Mouse (Mus musculus) neural tube, embryonic 12.5 days (tissue): ENCODE measurements around the gene Cask. TPM values are rescaled to one million over a fixed set of nuclear protein-coding genes. Genes with fewer than 3 reads are reported as not detected.

ENCODE experiments used
- ATAC-seq: fragments of 200-750 bp; cut with Nextera tagmentation; 2 replicates; pipeline ENCODE4 v1.8.0; 2017; ENCODE audit warnings: low read depth, mild to moderate bottlenecking, moderate TSS enrichment, moderate library complexity; ENCODE audit not compliant: low FRiP score
- H3K27ac ChIP-seq: fragments of 300-500 bp; sonication (generic); 2 replicates; pipeline ENCODE4 v1.5.1; 2016
- H3K27me3 ChIP-seq: fragments of 300-500 bp; sonication (generic); replicated peaks from 2 replicates; pipeline ENCODE4 v1.6.1; 2016; ENCODE audit warnings: mild to moderate bottlenecking
- H3K36me3 ChIP-seq: fragments of 300-500 bp; sonication (generic); 2 replicates; pipeline ENCODE4 v1.6.1; 2016; ENCODE audit warnings: mild to moderate bottlenecking
- H3K4me1 ChIP-seq: fragments of 300-500 bp; sonication (generic); 2 replicates; pipeline ENCODE4 v1.6.1; 2016
- H3K4me2 ChIP-seq: fragments of 300-500 bp; sonication (generic); replicated peaks from 2 replicates; pipeline ENCODE4 v1.6.1; 2016; ENCODE audit warnings: mild to moderate bottlenecking
- H3K4me3 ChIP-seq: fragments of 300-500 bp; sonication (generic); 2 replicates; pipeline ENCODE4 v1.5.1; 2016
- H3K9ac ChIP-seq: fragments of 300-500 bp; sonication (generic); 2 replicates; pipeline ENCODE4 v1.6.1; 2016; ENCODE audit warnings: mild to moderate bottlenecking
- H3K9me3 ChIP-seq: fragments of 300-500 bp; sonication (generic); 2 replicates; pipeline ENCODE4 v1.6.1; 2016; ENCODE audit warnings: mild to moderate bottlenecking
- WGBS: fragments of 180-500 bp; shearing (Covaris S2); methylation state at CpG from one replicate; pipeline ENCODE4 v1.1.7; 2016; 5-methylcytosine and 5-hydroxymethylcytosine counted together
- polyA plus RNA-seq: library from polyadenylated mRNA; unstranded; fragments of >200 nt; fragmentation: Nextera tagmentation; extraction: Ambion mirVana; gene quantifications from 2 replicates; pipeline ENCODE4 v1.2.1, GENCODE M21; 2016

The Cask gene
- polyA plus RNA-seq, 1 experiment from 2014 or later: 27.2 TPM

DNA sequence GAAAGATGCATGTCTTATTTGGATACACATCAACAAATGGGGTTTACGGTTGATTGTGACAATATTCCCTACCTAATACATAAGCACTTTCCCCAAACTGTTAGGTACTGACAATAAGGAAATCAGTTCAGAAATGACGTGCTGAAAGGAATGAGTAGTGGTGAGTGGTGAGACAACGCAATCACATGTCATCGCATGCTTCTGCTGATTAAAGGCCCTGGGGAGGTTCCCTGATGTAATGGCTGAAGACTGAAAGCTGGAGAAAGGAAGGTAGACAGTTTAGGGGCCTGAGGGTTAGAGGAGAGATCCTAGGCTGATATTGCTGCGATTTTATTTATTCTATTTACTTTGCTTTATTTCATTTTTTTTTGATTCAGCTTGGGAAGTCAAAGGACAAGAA is 240.1 kb downstream of the Cask start:
- ATAC-seq: no peak
- 92% methylated on average over 5 of the region's 5 CpGs for WGBS
- no peaks in the 10 kb centered on the region; the same call in 1 of the 2 replicates for H3K36me3 ChIP-seq

DNA sequence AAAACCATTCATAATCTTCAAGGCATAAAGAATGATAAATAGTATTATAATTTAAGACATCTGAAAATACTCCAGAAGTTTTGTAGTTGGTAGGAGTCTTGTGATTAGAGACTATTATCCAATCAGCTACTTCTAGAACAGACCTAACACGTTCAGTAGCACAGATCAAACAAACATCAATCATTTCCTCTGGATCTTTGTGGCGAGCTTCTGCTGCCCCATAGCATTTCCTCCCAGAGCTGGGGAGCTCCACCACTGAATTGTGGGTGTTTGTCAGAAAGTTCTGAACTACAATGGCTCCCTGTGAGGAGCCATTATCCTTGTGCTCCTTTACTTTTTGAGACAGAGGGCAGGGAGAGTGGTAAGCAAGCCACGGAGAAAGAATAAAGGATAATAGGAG is 243.4 kb downstream of the Cask start:
- Histone ChIP-seq H3K27ac (no peak overlapping the region), H3K4me3 (no peak overlapping the region), H3K4me1 (no peaks in the 10 kb centered on the region), H3K27me3 (no peaks in the 10 kb centered on the region), H3K9me3 (no peaks in the 10 kb centered on the region), H3K9ac (no peak overlapping the region), H3K4me2 (no peak overlapping the region), H3K36me3 (no peaks in the 10 kb centered on the region)
- WGBS: 50% methylated on average over 3 of the region's 3 CpGs
- ATAC-seq: no peak

More for the DNA sequence above, 240.1 kb downstream of the Cask start:
- H3K9me3 ChIP-seq: no peaks in the 10 kb centered on the region
- H3K27ac ChIP-seq: no peak overlapping the region
- no peak overlapping the region for H3K4me3 ChIP-seq
- no peak overlapping the region for H3K4me2 ChIP-seq
- no peaks in the 10 kb centered on the region for H3K27me3 ChIP-seq
- H3K9ac ChIP-seq: no peak overlapping the region
- H3K4me1 ChIP-seq: no peaks in the 10 kb centered on the region

DNA sequence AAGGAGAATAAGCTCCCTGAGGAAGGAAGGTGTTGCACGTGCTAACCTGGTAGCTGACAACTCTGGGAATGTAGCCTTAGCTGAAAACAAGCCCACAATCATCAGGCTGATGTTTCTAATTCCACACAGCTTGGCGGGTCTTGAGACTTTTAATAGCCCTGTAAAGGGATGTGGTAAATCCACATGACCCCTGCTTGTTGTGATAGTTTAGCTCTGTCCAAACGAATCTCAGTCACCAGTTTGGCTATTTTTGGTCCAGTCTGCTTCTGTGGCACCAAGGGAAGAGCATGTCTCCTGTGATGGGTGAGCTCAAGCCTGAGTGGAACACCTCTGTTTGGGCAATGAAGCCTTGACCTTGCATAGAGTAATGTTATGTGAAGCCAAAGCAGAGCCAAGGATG is 244.4 kb downstream of the Cask start:
- Histone ChIP-seq H3K4me2 (no peak overlapping the region), H3K4me3 (no peak overlapping the region), H3K36me3 (no peaks in the 10 kb centered on the region), H3K4me1 (no peaks in the 10 kb centered on the region), H3K9ac (no peak overlapping the region), H3K9me3 (no peaks in the 10 kb centered on the region), H3K27ac (no peak overlapping the region), H3K27me3 (no peaks in the 10 kb centered on the region)
- 71% methylated on average over 3 of the region's 3 CpGs for WGBS
- ATAC-seq: no peak

DNA sequence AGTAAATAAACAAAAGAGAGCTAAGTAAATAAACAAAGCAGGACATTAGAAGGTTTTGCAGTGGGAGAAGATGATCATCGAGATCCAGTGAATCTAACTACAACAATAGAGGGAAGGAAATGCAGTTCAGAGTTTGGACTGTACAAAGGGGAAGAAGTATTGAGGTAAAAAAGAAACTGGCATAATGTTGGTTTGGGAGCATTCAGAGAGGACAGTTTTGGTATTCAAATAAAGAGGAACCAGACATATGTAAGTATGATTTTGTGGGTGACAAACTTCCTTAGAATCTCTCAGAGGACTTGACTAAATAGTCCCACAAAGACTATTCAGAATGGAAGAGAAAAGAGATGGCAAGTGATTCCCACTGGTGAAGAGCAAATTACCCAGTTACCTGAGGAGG is 251.2 kb downstream of the Cask start:
- Histone ChIP-seq H3K27ac (no peak overlapping the region), H3K9ac (no peak overlapping the region), H3K9me3 (no peaks in the 10 kb centered on the region), H3K36me3 (no peaks in the 10 kb centered on the region), H3K4me1 (no peaks in the 10 kb centered on the region), H3K27me3 (no peaks in the 10 kb centered on the region), H3K4me3 (no peak overlapping the region), H3K4me2 (no peak overlapping the region)
- no peak for ATAC-seq
- WGBS: 73% methylated on average over 1 of the region's 1 CpGs

DNA sequence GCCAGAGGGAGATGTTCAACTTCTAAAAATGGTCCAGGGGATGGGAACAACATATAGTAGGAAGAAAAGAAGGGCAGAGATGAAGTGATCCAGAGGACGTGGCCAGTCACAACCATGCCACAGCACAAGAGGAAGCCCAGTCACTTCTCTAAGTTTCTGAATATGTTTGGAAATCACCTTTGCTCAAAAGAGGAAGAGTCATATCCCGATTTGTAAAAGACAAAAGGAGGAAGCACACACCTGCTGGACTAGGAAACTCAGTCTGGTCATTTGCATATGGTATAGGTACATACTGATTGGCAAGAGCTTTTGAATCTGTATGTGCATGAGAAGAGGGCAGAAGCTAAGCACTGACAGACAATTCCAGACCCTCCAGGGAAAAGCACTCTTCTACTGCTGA is 251.8 kb downstream of the Cask start:
- H3K27ac ChIP-seq: no peak overlapping the region
- H3K9ac ChIP-seq: no peak overlapping the region
- no peaks in the 10 kb centered on the region for H3K4me1 ChIP-seq
- H3K4me2 ChIP-seq: no peak overlapping the region
- WGBS: 75% methylated on average over 2 of the region's 2 CpGs
- H3K36me3 ChIP-seq: no peaks in the 10 kb centered on the region
- H3K4me3 ChIP-seq: no peak overlapping the region
- H3K9me3 ChIP-seq: no peaks in the 10 kb centered on the region
- no peaks in the 10 kb centered on the region for H3K27me3 ChIP-seq
- no peak for ATAC-seq

DNA sequence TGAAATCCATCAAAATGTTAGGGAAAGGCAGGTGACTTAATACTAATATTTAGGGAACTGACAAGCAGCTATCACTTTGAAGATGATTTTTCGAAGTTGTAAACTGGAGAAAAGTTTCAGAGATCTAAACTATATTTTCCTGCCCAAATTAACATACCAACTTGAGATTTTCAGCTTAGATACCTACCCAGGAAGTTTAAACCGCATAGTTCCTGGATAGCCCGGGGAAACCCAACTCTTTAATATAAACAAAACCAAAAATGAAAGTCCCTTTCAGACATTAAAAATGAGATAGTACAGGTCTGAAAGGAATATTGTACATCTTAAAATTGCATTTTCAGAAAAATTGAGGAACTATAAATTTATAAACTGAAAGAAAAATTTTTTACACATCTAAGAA is 273.5 kb downstream of the Cask start:
- 90% methylated on average over 3 of the region's 3 CpGs for WGBS
- Histone ChIP-seq H3K4me2 (no peak overlapping the region), H3K27ac (no peak overlapping the region), H3K27me3 (no peaks in the 10 kb centered on the region), H3K36me3 (no peaks in the 10 kb centered on the region), H3K9me3 (no peaks in the 10 kb centered on the region), H3K4me3 (no peak overlapping the region), H3K4me1 (no peaks in the 10 kb centered on the region), H3K9ac (no peak overlapping the region)
- no peak for ATAC-seq

DNA sequence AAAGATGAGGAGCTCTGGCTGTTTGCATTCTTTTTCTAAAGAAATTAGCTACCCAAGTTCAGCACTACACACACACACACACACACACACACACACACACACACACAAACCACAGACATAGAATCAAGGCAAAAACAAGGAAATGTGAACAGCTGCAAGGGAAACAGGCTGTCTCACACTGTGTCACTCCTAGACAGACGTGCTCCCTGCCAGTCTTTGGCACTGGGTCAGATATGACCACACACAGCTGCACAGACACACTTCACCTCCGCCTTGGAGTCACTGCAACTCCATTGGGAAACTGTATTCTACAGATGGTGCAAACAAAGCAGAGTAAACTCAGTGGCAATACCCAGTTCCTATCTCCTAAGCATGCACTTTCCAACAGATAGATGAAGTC is 274.6 kb downstream of the Cask start:
- WGBS: 72% methylated on average over 2 of the region's 2 CpGs
- no peaks in the 10 kb centered on the region for H3K36me3 ChIP-seq
- H3K4me3 ChIP-seq: no peak overlapping the region
- no peak for ATAC-seq
- no peaks in the 10 kb centered on the region for H3K9me3 ChIP-seq
- H3K27me3 ChIP-seq: no peaks in the 10 kb centered on the region
- no peak overlapping the region for H3K9ac ChIP-seq
- H3K4me2 ChIP-seq: no peak overlapping the region
- no peaks in the 10 kb centered on the region for H3K4me1 ChIP-seq
- H3K27ac ChIP-seq: no peak overlapping the region

DNA sequence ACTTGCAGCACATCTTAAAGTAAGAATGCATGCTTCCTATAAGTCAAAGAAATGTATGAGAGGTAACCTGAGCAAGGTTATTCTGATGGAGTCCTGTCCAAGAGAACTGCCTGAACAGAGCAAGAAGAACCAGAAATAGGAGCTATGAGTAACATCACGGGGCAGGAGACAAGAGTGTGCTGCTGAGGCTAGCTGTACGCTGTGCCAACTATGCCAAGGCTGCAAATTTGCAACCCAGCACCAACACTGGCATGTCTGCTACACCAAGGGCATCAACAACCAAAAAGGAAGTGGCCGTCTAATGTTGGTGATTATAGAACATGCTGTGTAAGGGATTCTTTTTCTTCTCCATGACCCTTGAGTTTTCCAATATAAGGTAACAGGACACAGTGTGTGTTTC is 276.3 kb downstream of the Cask start:
- 86% methylated on average over 3 of the region's 3 CpGs for WGBS
- H3K4me3 ChIP-seq: no peak overlapping the region
- no peak for ATAC-seq
- no peak overlapping the region for H3K9ac ChIP-seq
- H3K36me3 ChIP-seq: no peaks in the 10 kb centered on the region
- H3K4me1 ChIP-seq: no peaks in the 10 kb centered on the region
- no peak overlapping the region for H3K27ac ChIP-seq
- H3K27me3 ChIP-seq: no peaks in the 10 kb centered on the region
- H3K9me3 ChIP-seq: no peaks in the 10 kb centered on the region
- no peak overlapping the region for H3K4me2 ChIP-seq

DNA sequence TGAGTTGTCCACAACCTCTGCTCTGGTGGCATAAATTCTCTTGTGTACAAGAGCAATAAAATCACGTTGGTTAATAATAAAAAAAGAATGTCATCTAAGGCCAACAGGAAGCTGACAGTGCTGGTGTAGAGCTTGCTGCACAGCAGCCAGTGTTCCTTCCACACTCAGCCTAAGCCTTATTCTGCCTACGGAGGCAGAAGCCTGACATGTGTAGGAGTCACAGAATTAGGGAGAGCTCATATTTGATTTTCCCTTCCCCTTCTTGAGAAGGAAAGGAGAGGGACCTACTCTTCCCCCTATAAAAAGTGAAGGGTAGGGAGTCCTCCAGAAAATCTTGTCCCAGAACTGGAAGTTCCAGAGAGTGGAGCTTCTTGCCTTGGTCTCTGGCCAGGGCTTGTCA is 276.9 kb downstream of the Cask start:
- no peak for ATAC-seq
- H3K36me3 ChIP-seq: no peaks in the 10 kb centered on the region
- H3K27me3 ChIP-seq: no peaks in the 10 kb centered on the region
- no peak overlapping the region for H3K4me2 ChIP-seq
- H3K4me1 ChIP-seq: no peaks in the 10 kb centered on the region
- no peak overlapping the region for H3K27ac ChIP-seq
- H3K4me3 ChIP-seq: no peak overlapping the region
- 66% methylated on average over 2 of the region's 2 CpGs for WGBS
- no peak overlapping the region for H3K9ac ChIP-seq
- H3K9me3 ChIP-seq: no peaks in the 10 kb centered on the region

DNA sequence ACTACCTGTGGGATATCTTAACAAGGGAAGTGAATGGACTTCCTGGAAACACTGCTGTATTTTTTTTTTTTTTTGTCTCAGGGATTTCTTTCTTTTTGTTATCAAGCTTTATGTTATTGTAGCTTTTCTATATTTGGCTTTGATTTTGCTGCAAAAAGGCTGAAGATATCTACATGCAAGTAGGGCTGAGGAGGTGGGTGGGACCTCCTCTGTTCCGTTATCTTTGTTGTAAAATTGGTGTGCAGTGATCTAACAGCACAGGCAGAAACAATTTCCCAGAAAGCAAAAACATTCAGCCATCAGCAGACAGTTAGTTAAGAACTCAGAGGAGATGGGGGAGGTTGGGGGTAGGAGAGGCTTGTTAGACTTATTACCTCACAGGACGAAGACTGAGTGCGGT is 296.7 kb downstream of the Cask start:
- ATAC-seq: no peak
- Histone ChIP-seq H3K4me3 (no peak overlapping the region), H3K27me3 (no peaks in the 10 kb centered on the region), H3K4me1 (no peaks in the 10 kb centered on the region), H3K4me2 (no peak overlapping the region), H3K36me3 (0 out of 2 replicates have a peak, but pooled peaks cover 5% of the 10 kb centered on the region), H3K27ac (no peak overlapping the region), H3K9ac (no peak overlapping the region), H3K9me3 (no peaks in the 10 kb centered on the region)
- 93% methylated on average over 3 of the region's 3 CpGs for WGBS

DNA sequence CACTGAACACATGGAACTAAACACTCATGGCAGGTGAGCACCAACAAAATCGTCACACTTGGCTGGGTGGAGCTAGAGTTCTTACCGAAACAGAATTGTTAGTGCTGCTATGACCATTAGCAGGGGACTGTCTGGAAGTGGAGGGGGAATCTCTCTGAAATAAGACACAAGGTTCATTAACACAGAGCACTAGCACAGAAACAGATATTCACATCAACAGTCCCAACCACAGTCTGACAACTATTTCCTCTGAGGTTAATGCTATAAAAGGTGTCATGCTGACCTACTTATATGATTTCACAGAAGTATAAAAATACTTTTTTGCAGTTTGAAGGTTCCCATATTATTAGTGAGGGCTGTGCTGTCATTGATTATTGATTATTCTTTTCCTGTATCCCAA is 298.9 kb downstream of the Cask start:
- H3K4me2 ChIP-seq: no peak overlapping the region
- H3K27me3 ChIP-seq: no peaks in the 10 kb centered on the region
- 0 out of 2 replicates have a peak, but pooled peaks cover 5% of the 10 kb centered on the region for H3K36me3 ChIP-seq
- H3K9ac ChIP-seq: no peak overlapping the region
- no peak overlapping the region for H3K4me3 ChIP-seq
- ATAC-seq: no peak
- no peaks in the 10 kb centered on the region for H3K9me3 ChIP-seq
- H3K27ac ChIP-seq: no peak overlapping the region
- 73% methylated on average over 2 of the region's 2 CpGs for WGBS
- no peaks in the 10 kb centered on the region for H3K4me1 ChIP-seq

DNA sequence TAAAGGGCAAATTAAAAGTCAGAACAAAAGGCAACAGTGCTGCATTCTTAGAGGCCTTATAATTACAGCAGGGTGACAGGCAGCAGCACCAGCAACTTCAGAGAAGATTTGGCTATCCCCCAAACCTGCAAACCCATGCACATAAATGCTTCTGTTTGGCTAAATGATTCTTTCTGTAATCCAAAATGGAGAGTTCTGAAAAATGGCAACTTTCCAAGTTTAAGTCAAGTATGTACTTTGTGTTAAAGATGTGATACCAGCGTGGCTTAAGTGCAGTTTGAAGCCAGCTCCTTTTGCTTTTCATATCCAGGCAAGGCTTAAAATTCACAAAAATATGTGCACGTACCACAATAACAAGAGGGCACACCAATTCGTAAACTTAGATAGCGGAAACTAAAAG is 299.6 kb downstream of the Cask start:
- Histone ChIP-seq H3K36me3 (0 out of 2 replicates have a peak, but pooled peaks cover 5% of the 10 kb centered on the region), H3K27me3 (no peaks in the 10 kb centered on the region), H3K4me1 (no peaks in the 10 kb centered on the region), H3K4me3 (no peak overlapping the region), H3K4me2 (no peak overlapping the region), H3K9me3 (no peaks in the 10 kb centered on the region), H3K9ac (no peak overlapping the region), H3K27ac (no peak overlapping the region)
- WGBS: 95% methylated on average over 4 of the region's 4 CpGs
- no peak for ATAC-seq

DNA sequence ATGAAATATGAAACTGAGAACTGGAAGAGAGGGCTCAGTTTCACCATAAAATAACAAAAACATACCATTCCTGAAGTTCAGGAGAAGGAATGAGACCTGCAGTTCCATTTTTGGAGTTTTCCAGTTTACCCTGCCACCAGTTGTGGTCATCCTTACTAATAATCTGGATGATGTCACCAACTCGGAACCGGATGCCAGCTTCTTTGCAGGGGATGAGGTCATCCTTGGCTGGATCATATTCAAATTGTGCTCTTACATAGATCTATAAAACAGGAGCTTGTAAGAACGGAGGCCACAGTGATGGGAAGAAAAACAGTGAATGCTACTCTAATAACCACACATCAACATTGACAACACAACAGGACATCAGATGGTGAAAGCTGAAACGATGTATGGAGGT is 302.1 kb downstream of the Cask start:
- Histone ChIP-seq H3K4me2 (no peak overlapping the region), H3K27ac (no peak overlapping the region), H3K27me3 (no peaks in the 10 kb centered on the region), H3K9me3 (no peaks in the 10 kb centered on the region), H3K4me1 (no peaks in the 10 kb centered on the region), H3K36me3 (no peaks in the 10 kb centered on the region; the same call in 1 of the 2 replicates), H3K4me3 (no peak overlapping the region), H3K9ac (no peak overlapping the region)
- WGBS: 87% methylated on average over 4 of the region's 4 CpGs
- ATAC-seq: no peak
